Mouse (Mus musculus) thymus, adult 2 months (tissue): ENCODE data around the gene Pitpna. TPM values are rescaled to one million over a fixed set of nuclear protein-coding genes. Genes with fewer than 3 reads are reported as not detected.
A peak's percentile ranks its signal among the peaks of the same experiment; 100 is the strongest.

ENCODE experiments used
- DNase-seq: peaks from one replicate; pipeline ENCODE4 v3.0.0; 2021
- H3K27ac ChIP-seq: fragments of 200-500 bp; 2 replicates; pipeline ENCODE4 v1.5.1; 2012; ENCODE audit warnings: low read length, control low read depth; ENCODE audit not compliant: control insufficient read depth, insufficient read depth
- H3K27me3 ChIP-seq: fragments of 200-500 bp; 2 replicates; pipeline ENCODE4 v1.6.1; 2012; ENCODE audit warnings: mild to moderate bottlenecking, low read length, moderate library complexity, mixed read lengths; ENCODE audit not compliant: control insufficient read depth, insufficient read depth
- H3K36me3 ChIP-seq: fragments of 200-500 bp; 2 replicates; pipeline ENCODE4 v1.6.1; 2012; ENCODE audit warnings: mild to moderate bottlenecking, low read length, moderate library complexity; ENCODE audit not compliant: control insufficient read depth, insufficient read depth
- H3K4me1 ChIP-seq: fragments of 200-500 bp; replicated peaks from 2 replicates; pipeline ENCODE4 v1.6.1; 2012; ENCODE audit warnings: low read length; ENCODE audit not compliant: control insufficient read depth, insufficient read depth
- H3K4me3 ChIP-seq: fragments of 200-500 bp; 2 replicates; pipeline ENCODE4 v1.5.1; 2012; ENCODE audit warnings: mild to moderate bottlenecking, low read length, control low read depth, moderate library complexity; ENCODE audit not compliant: control insufficient read depth, insufficient read depth
- CTCF ChIP-seq: fragments of 200-500 bp; IDR thresholded peaks from 2 replicates; pipeline ENCODE4 v1.5.1; 2012; ENCODE audit warnings: mild to moderate bottlenecking, control low read depth, low read length, moderate library complexity, borderline replicate concordance; ENCODE audit not compliant: control insufficient read depth, poor library complexity, insufficient read depth; ENCODE audit errors: extremely low read depth
- POLR2A ChIP-seq: fragments of 200-500 bp; IDR thresholded peaks from 2 replicates; pipeline ENCODE4 v1.6.1; 2012; ENCODE audit warnings: mild to moderate bottlenecking, low read length, control low read depth, moderate library complexity; ENCODE audit not compliant: control insufficient read depth, poor library complexity, insufficient read depth; ENCODE audit errors: extremely low read depth
- WGBS: fragments of 180-500 bp; shearing (Covaris S2); methylation state at CpG from one replicate; pipeline ENCODE4 v1.1.7; 2018; 5-methylcytosine and 5-hydroxymethylcytosine counted together
- polyA plus RNA-seq: library from polyadenylated mRNA; depleted of rRNA; stranded (reverse); fragments of >200 nt; gene quantifications from 2 replicates; pipeline ENCODE4 v1.2.3, GENCODE M21; 2012

The Pitpna gene
- polyA plus RNA-seq, 1 experiment = 99.7 TPM

DNA sequence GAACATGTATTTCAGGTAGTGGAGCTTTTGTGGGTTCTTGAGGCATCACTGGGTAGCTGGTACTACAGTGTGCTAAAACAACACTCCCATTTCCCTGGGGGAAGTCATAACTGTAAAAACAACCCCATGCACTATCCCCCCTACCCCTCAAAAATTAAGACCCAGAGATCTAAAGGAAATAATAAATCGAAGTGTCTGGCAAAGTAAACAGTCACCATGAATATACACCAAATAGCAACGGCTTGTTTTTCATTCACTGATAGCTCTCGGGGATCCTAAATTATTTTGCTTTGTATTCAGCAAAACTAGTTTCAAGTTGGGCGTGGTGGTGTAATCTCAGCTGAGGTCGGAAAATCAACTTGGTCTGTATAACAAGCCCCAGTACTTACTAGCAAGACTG is 42.2 kb downstream of the Pitpna start:
- WGBS = 7% methylated on average over 5 of the region's 5 CpGs
- TF ChIP-seq POLR2A (no peak), CTCF (no peak)
- H3K27ac ChIP-seq = no peak overlapping the region
- H3K4me3 ChIP-seq = no peak overlapping the region
- H3K36me3 ChIP-seq = peaks cover 45% of the 10 kb centered on the region
- no peaks in the 10 kb centered on the region for H3K27me3 ChIP-seq
- no peak for DNase-seq
- H3K4me1 ChIP-seq = peaks cover 10% of the 10 kb centered on the region

DNA sequence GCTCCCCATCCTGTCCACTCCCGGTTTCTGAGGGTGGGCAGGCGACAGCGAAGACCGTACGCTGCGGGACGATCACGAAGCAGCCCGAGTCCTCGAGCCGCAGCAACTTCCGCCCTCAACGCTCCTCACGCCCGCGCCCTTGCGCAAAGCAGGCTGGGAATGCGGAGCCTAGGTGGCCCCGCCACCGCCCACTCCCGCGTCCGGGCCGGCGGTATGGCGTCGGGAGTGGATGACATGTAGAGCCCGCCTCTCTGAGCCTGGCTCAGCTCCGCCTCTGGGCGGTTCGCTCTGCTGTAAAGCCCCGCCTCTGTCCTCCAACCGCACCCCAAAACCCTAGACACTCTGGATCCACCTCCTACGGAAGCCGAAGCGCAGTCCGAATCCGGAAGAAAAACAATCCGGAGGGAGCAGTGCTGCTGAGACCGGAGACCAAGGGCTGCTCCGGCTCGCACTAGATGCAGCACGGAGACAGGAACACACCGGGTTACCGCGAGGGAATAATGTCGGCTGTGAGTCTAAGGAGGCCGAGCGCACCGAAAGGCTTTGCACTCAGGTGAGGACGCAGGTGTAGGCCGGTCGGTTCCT is 42.8 kb downstream of the Pitpna start, which contains the start of gene Inpp5k:
Gene Inpp5k, plus strand, starts transcription at position 344 of the 585 bp plus-strand sequence.
- Histone ChIP-seq H3K4me3 (peak within 1 kb of the TSS; percentile 72), H3K27me3 (no peaks in the 10 kb centered on the region), H3K36me3 (peaks cover 45% of the 10 kb centered on the region), H3K4me1 (peaks cover 10% of the 10 kb centered on the region), H3K27ac (peak within 1 kb of the TSS; percentile 17)
- peak; percentile 96 for DNase-seq
- TF ChIP-seq CTCF (peak; percentile 68; the same call in 1 of the 2 replicates), POLR2A (peak; percentile 90)
- under 1% methylated on average over 53 of the region's 53 CpGs for WGBS

DNA sequence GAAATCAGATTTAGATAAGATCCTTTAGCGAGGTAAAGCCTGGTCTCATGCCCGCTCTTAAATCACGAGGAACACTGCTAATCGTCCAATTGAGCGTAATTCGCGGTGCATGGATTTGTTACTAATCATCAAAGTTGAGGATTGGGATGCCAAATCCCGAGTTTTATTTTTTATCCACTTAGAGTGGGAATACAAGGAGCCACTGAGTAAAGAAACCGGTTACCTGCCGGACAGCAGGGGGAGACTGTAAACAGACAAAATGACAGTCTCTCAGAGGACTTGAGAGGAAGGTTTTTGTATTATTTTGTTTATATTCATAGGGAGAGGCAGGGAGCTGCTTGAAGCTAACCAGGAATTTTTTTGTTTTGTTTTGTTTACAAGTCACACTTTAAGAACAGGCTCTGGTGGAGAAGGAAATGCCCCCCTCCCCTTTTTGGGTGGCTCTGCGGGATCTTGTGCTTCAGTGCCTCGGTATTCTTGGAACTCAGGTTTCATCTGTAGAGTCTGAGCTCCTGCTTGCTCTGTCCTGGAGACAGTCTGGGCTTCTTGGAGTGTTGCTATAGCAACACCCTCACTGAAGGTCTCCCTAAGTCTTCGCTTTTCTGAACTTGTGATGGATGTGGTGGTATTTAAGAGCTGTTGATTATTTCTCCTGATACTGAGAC is 43.8 kb downstream of the Pitpna start:
- peaks cover 38% of the 10 kb centered on the region for H3K36me3 ChIP-seq
- H3K27me3 ChIP-seq = no peaks in the 10 kb centered on the region
- DNase-seq = peak; percentile 52
- H3K4me3 ChIP-seq = peak overlapping the region; percentile 72; the same call in 1 of the 2 replicates
- 9% methylated on average over 13 of the region's 13 CpGs for WGBS
- peaks cover 16% of the 10 kb centered on the region for H3K4me1 ChIP-seq
- TF ChIP-seq CTCF (no peak), POLR2A (no peak)
- H3K27ac ChIP-seq = no peak overlapping the region

DNA sequence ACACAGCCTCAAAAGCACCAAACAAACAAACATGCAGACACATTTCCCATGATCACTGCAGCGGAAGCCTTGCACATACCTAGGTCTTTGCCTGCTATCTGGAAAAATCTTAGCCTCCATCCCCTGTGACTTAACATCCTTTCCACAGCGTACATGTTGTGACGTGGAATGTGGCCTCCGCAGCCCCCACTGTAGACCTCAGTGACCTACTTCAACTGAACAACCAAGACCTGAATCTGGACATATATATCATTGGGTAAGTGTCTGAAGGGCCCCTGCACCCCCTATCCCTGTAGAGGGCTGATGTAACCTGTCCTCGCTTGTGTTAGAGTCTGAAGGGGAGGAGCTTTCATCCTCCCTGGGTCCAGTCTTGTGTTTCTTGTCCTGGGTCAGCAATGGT is 45.0 kb downstream of the Pitpna start:
- H3K36me3 ChIP-seq = peaks cover 39% of the 10 kb centered on the region
- TF ChIP-seq POLR2A = no peak
- no peak for TF ChIP-seq CTCF
- no peak for DNase-seq
- peaks cover 17% of the 10 kb centered on the region for H3K4me1 ChIP-seq
- no peak overlapping the region for H3K4me3 ChIP-seq
- H3K27me3 ChIP-seq = no peaks in the 10 kb centered on the region
- WGBS = 97% methylated on average over 5 of the region's 5 CpGs
- no peak overlapping the region for H3K27ac ChIP-seq

DNA sequence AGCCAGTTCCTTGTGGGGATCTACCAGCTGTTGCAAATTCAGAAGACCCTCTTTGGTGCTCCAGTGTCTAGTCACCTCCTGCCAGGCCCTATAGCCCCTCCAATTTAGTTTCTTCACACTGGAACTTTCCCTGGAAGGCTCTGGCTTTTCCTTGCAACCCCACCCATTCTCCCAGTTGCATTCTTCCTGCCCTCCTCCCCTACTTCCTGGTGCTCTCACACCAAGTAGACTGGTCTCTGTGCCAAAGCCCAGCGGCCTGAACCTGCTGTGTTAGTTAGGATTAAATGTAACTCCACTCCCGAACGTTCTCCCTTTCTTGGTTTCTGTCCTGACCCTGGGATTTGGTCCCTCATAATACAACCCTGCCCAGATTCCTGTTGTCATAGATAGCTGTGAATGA is 46.9 kb downstream of the Pitpna start:
- Histone ChIP-seq H3K27ac (no peak overlapping the region), H3K36me3 (peaks cover 37% of the 10 kb centered on the region), H3K4me3 (no peak overlapping the region), H3K4me1 (peaks cover 17% of the 10 kb centered on the region), H3K27me3 (no peaks in the 10 kb centered on the region)
- TF ChIP-seq CTCF = no peak
- no peak for TF ChIP-seq POLR2A
- no peak for DNase-seq
- 96% methylated on average over 3 of the region's 3 CpGs for WGBS

DNA sequence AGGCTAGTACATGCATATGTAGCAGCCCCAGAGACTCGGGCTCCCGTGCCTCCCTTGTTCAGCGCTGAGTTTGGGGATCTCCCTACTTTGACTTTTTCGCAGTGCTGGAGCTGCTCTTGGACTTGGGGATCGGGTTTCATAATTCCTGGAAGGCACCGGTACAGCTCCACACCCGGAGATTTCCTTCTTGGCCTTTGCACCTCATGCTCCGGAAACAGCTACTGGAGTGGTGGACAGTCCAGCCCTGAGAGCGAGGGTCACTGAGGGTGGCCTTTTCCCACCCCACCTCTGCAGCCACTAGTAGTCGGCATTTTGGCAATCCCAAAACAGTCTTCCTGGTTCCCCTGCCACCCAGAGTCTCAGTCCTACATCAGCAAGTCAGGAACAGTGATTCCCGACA is 47.4 kb downstream of the Pitpna start:
- H3K36me3 ChIP-seq = peaks cover 38% of the 10 kb centered on the region
- no peak overlapping the region for H3K27ac ChIP-seq
- H3K27me3 ChIP-seq = no peaks in the 10 kb centered on the region
- TF ChIP-seq CTCF (no peak), POLR2A (no peak)
- H3K4me1 ChIP-seq = peaks cover 17% of the 10 kb centered on the region
- H3K4me3 ChIP-seq = no peak overlapping the region
- 91% methylated on average over 11 of the region's 11 CpGs for WGBS
- DNase-seq = no peak
